Mouse (Mus musculus): ENCODE data around the gene Nudt4. TPM values are rescaled to one million over a fixed set of nuclear protein-coding genes. Genes with fewer than 3 reads are reported as not detected.
A peak's percentile ranks its signal among the peaks of the same experiment; 100 is the strongest.

Gene Nudt4
- total RNA-seq, 1 experiment = 92.4 TPM

- no peak for DNase-seq (ENCODE audit: low read depth, low spot score)
- Histone ChIP-seq H3K4me3 (ENCODE audit: insufficient read depth in 1 of 2, low read depth in 1 of 2, low read length in 2 of 2, poor library complexity in 1 of 2, severe bottlenecking in 1 of 2) (peak overlapping the region in 1 of 2 experiments; percentile 13; a peak in 1 of 4 replicates), H3K9me3 (ENCODE audit: control insufficient read depth, insufficient read depth, low read depth, low read length) (no peaks in the 10 kb centered on the region), H3K27ac (ENCODE audit: insufficient read depth, low read depth, low read length, poor library complexity, severe bottlenecking) (peak overlapping the region; percentile 48; the same call in 1 of the 2 replicates), H3K36me3 (ENCODE audit: control insufficient read depth, insufficient read depth, low read length, poor library complexity, severe bottlenecking) (peaks cover 2% of the 10 kb centered on the region; the same call in 1 of the 2 replicates), H3K4me1 (ENCODE audit: control insufficient read depth in 2 of 2, insufficient read depth in 2 of 2, low read length in 2 of 2, poor library complexity in 1 of 2) (peaks cover 3 to 4% of the 10 kb centered on the region in 2 experiments), H3K9ac (ENCODE audit: insufficient read depth, low read depth, low read length, poor library complexity, severe bottlenecking) (peak overlapping the region; percentile 29; the same call in 1 of the 2 replicates)
- in situ Hi-C loops (cut with MboI; ENCODE audit: low sequenced_read_pairs in 2 of 2, unreplicated experiment in 2 of 2) = no loop called here
- TF ChIP-seq HCFC1 (IDR thresholded peaks at IDR 0.05; ENCODE audit: borderline replicate concordance, insufficient read depth, low read length) (no peak), CHD2 (IDR thresholded peaks at IDR 0.05; ENCODE audit: low read depth, low read length) (no peak), ZNF384 (IDR thresholded peaks at IDR 0.05; ENCODE audit: low read depth, low read length) (no peak), ZC3H11A (IDR thresholded peaks at IDR 0.05; ENCODE audit: borderline replicate concordance, low read depth, low read length) (no peak), MAFK (IDR thresholded peaks at IDR 0.05; ENCODE audit: insufficient read depth, low read depth, low read length) (no peak)
These were observed 51.3 kb downstream of the Nudt4 start for GRCm38 (mm10) chr10:95512635-95513034.

GRCm38 (mm10) chr10:95509263-95509662, 54.7 kb downstream of the Nudt4 start:
- no peaks in the 10 kb centered on the region; the same call in 1 of the 2 replicates for H3K36me3 ChIP-seq (ENCODE audit: control insufficient read depth, insufficient read depth, low read length, poor library complexity, severe bottlenecking)
- no peak for TF ChIP-seq MAFK (IDR thresholded peaks at IDR 0.05; ENCODE audit: insufficient read depth, low read depth, low read length)
- TF ChIP-seq ZC3H11A (IDR thresholded peaks at IDR 0.05; ENCODE audit: borderline replicate concordance, low read depth, low read length) = no peak
- TF ChIP-seq ZNF384 (IDR thresholded peaks at IDR 0.05; ENCODE audit: low read depth, low read length) = no peak
- TF ChIP-seq CHD2 (IDR thresholded peaks at IDR 0.05; ENCODE audit: low read depth, low read length) = no peak
- TF ChIP-seq HCFC1 (IDR thresholded peaks at IDR 0.05; ENCODE audit: borderline replicate concordance, insufficient read depth, low read length) = no peak
- no peaks in the 10 kb centered on the region for H3K9me3 ChIP-seq (ENCODE audit: control insufficient read depth, insufficient read depth, low read depth, low read length)
- no peak for DNase-seq (ENCODE audit: low read depth, low spot score)
- in situ Hi-C loops (cut with MboI; ENCODE audit: low sequenced_read_pairs in 2 of 2, unreplicated experiment in 2 of 2) = no loop called here
- H3K4me1 ChIP-seq (ENCODE audit: control insufficient read depth in 2 of 2, insufficient read depth in 2 of 2, low read length in 2 of 2, poor library complexity in 1 of 2) = peaks cover 2 to 3% of the 10 kb centered on the region in 2 experiments; a peak in 3 of 4 replicates
- no peak overlapping the region for H3K9ac ChIP-seq (ENCODE audit: insufficient read depth, low read depth, low read length, poor library complexity, severe bottlenecking)
- no peak overlapping the region for H3K4me3 ChIP-seq (ENCODE audit: insufficient read depth in 1 of 2, low read depth in 1 of 2, low read length in 2 of 2, poor library complexity in 1 of 2, severe bottlenecking in 1 of 2)
- no peak overlapping the region for H3K27ac ChIP-seq (ENCODE audit: insufficient read depth, low read depth, low read length, poor library complexity, severe bottlenecking)

GRCm38 (mm10) chr10:95508793-95509192, 55.2 kb downstream of the Nudt4 start:
- no peaks in the 10 kb centered on the region; the same call in 1 of the 2 replicates for H3K36me3 ChIP-seq (ENCODE audit: control insufficient read depth, insufficient read depth, low read length, poor library complexity, severe bottlenecking)
- H3K4me3 ChIP-seq (ENCODE audit: insufficient read depth in 1 of 2, low read depth in 1 of 2, low read length in 2 of 2, poor library complexity in 1 of 2, severe bottlenecking in 1 of 2) = no peak overlapping the region
- peaks cover under 1 to 3% of the 10 kb centered on the region in 2 experiments; a peak in 3 of 4 replicates for H3K4me1 ChIP-seq (ENCODE audit: control insufficient read depth in 2 of 2, insufficient read depth in 2 of 2, low read length in 2 of 2, poor library complexity in 1 of 2)
- H3K27ac ChIP-seq (ENCODE audit: insufficient read depth, low read depth, low read length, poor library complexity, severe bottlenecking) = no peak overlapping the region
- no peak for TF ChIP-seq MAFK (IDR thresholded peaks at IDR 0.05; ENCODE audit: insufficient read depth, low read depth, low read length)
- TF ChIP-seq ZNF384 (IDR thresholded peaks at IDR 0.05; ENCODE audit: low read depth, low read length) = no peak
- no peak for TF ChIP-seq ZC3H11A (IDR thresholded peaks at IDR 0.05; ENCODE audit: borderline replicate concordance, low read depth, low read length)
- TF ChIP-seq CHD2 (IDR thresholded peaks at IDR 0.05; ENCODE audit: low read depth, low read length) = no peak
- no peak for TF ChIP-seq HCFC1 (IDR thresholded peaks at IDR 0.05; ENCODE audit: borderline replicate concordance, insufficient read depth, low read length)
- in situ Hi-C loops (cut with MboI; ENCODE audit: low sequenced_read_pairs in 2 of 2, unreplicated experiment in 2 of 2) = no loop called here
- no peaks in the 10 kb centered on the region for H3K9me3 ChIP-seq (ENCODE audit: control insufficient read depth, insufficient read depth, low read depth, low read length)
- no peak for DNase-seq (ENCODE audit: low read depth, low spot score)
- H3K9ac ChIP-seq (ENCODE audit: insufficient read depth, low read depth, low read length, poor library complexity, severe bottlenecking) = no peak overlapping the region

- Histone ChIP-seq H3K36me3 (ENCODE audit: control insufficient read depth, insufficient read depth, low read length, poor library complexity, severe bottlenecking) (no peaks in the 10 kb centered on the region; the same call in 1 of the 2 replicates), H3K9ac (ENCODE audit: insufficient read depth, low read depth, low read length, poor library complexity, severe bottlenecking) (no peak overlapping the region), H3K27ac (ENCODE audit: insufficient read depth, low read depth, low read length, poor library complexity, severe bottlenecking) (no peak overlapping the region), H3K4me3 (ENCODE audit: insufficient read depth in 1 of 2, low read depth in 1 of 2, low read length in 2 of 2, poor library complexity in 1 of 2, severe bottlenecking in 1 of 2) (no peak overlapping the region), H3K4me1 (ENCODE audit: control insufficient read depth in 2 of 2, insufficient read depth in 2 of 2, low read length in 2 of 2, poor library complexity in 1 of 2) (peaks cover 0 to 3% of the 10 kb centered on the region in 2 experiments; a peak in 3 of 4 replicates), H3K9me3 (ENCODE audit: control insufficient read depth, insufficient read depth, low read depth, low read length) (no peaks in the 10 kb centered on the region)
- no peak for DNase-seq (ENCODE audit: low read depth, low spot score)
- no peak for TF ChIP-seq ZNF384 (IDR thresholded peaks at IDR 0.05; ENCODE audit: low read depth, low read length)
- TF ChIP-seq ZC3H11A (IDR thresholded peaks at IDR 0.05; ENCODE audit: borderline replicate concordance, low read depth, low read length) = no peak
- no peak for TF ChIP-seq HCFC1 (IDR thresholded peaks at IDR 0.05; ENCODE audit: borderline replicate concordance, insufficient read depth, low read length)
- TF ChIP-seq CHD2 (IDR thresholded peaks at IDR 0.05; ENCODE audit: low read depth, low read length) = no peak
- TF ChIP-seq MAFK (IDR thresholded peaks at IDR 0.05; ENCODE audit: insufficient read depth, low read depth, low read length) = no peak
- in situ Hi-C loops (cut with MboI; ENCODE audit: low sequenced_read_pairs in 2 of 2, unreplicated experiment in 2 of 2) = no loop called here
These were observed 55.8 kb downstream of the Nudt4 start for GRCm38 (mm10) chr10:95508126-95508525.
